ENCODE assay signal across 10 mouse cellular contexts in the genomic region with DNA sequence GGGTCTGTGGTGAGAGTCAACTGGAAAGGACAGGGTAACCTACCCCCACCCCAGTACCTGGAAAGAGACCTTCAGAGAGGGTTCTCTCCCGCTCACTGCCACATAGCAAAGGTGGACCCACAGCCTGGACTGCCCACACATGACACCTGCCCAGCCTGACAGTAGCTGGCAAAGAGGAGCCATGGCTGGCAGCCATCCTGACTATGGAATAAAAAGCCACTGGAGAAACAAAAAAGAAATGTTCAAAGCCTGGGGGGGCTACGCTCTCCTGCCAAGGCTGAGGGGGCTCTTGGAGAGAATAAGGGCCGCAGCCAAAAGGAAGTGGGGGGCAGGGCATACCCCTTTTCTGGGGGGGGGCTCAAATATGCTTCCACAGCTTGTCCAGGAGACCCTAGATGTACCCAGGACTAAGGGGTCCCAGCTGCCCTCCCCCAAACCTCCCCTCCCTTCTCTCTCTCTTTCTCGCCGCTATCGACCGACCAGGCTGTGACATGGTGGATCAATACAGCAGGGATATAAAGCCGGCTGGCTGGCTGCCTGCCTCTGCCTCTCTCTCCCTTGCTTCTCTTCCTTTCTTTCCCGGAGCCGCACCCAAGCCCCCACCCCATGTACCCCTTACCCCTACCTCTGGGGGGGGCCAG. TPM values are rescaled to one million over a fixed set of nuclear protein-coding genes. Genes with fewer than 3 reads are reported as not detected.
DNase-seq lines count a peak whose midpoint lies in the region; ATAC-seq lines count a peak whose summit lies in the region.
"Had no signal": no experiment of that assay in that cellular context is flagged by ENCODE, and none has a peak within 500 bp of the region (broad histone marks: within the 10 kb centered on the region; RNA-seq: fewer than 3 reads in every experiment).

No protein-coding gene starts in this region.

- peaks cover 41% of the 10 kb centered on the region for H3K27me3 ChIP-seq in liver, embryonic 11.5 days (replicated peaks; ENCODE audit: control insufficient read depth, insufficient read depth, low read length)
- H3K27me3 ChIP-seq in embryonic facial prominence, embryonic 11.5 days (ENCODE audit: control insufficient read depth, insufficient read depth, low read length), result peaks cover 3% of the 10 kb centered on the region; the same call in 1 of the 2 replicates
- no peaks in the 10 kb centered on the region for H3K27me3 ChIP-seq in hindbrain, embryonic 16.5 days (replicated peaks; ENCODE audit: control insufficient read depth, insufficient read depth, low read length)
- no peaks in the 10 kb centered on the region for H3K27me3 ChIP-seq in neural tube, embryonic 13.5 days

- peak overlapping the region; percentile 12; the same call in 1 of the 2 replicates for H3K4me2 ChIP-seq in liver, embryonic 11.5 days
- H3K4me2 ChIP-seq in embryonic facial prominence, embryonic 11.5 days (ENCODE audit: low read depth, low read length), result no peak overlapping the region; the same call in 1 of the 2 replicates
- peak overlapping the region; percentile 43 for H3K4me2 ChIP-seq in hindbrain, embryonic 16.5 days (ENCODE audit: low read length)
- H3K4me2 ChIP-seq in neural tube, embryonic 13.5 days, result peak overlapping the region; percentile 47

- no peak for DNase-seq in liver, embryonic 11.5 days (ENCODE audit: low spot score)
- DNase-seq in liver, result no peak
- no peak for DNase-seq in embryonic facial prominence, embryonic 11.5 days (ENCODE audit: low spot score)
- no peak for DNase-seq in ovary, adult 18-20 months (ENCODE audit: low spot score)
- DNase-seq in thymus, postnatal 0 days (ENCODE audit: low spot score), result no peak
- DNase-seq in thymus, postnatal 36 days, result no peak
- DNase-seq: liver, postnatal 0 days had no signal

- no peak overlapping the region for H3K4me3 ChIP-seq in liver, embryonic 11.5 days (ENCODE audit: low read depth, low read length)
- no peak overlapping the region for H3K4me3 ChIP-seq in embryonic facial prominence, embryonic 11.5 days (ENCODE audit: low read depth, low read length)
- peak overlapping the region; percentile 24 for H3K4me3 ChIP-seq in hindbrain, embryonic 16.5 days (ENCODE audit: low read length)
- H3K4me3 ChIP-seq in neural tube, embryonic 13.5 days, result peak overlapping the region; percentile 28
- H3K4me3 ChIP-seq: erythroblast, embryonic 14.5 days had no signal

- no peak for ATAC-seq in liver, embryonic 11.5 days (replicated peaks; ENCODE audit: low FRiP score)
- no peak for ATAC-seq in embryonic facial prominence, embryonic 11.5 days (replicated peaks; ENCODE audit: insufficient number of reproducible peaks, low FRiP score, low TSS enrichment, low read depth)
- ATAC-seq in hindbrain, embryonic 16.5 days, result peak; percentile 26
- peak; percentile 32; the same call in 1 of the 2 replicates for ATAC-seq in neural tube, embryonic 13.5 days (ENCODE audit: low read depth)
- ATAC-seq: liver, postnatal 0 days had no signal

- 43% methylated on average over 10 of the region's 10 CpGs for WGBS in liver, embryonic 11.5 days
- WGBS in embryonic facial prominence, embryonic 11.5 days, result 29% methylated on average over 10 of the region's 10 CpGs
- WGBS in hindbrain, embryonic 16.5 days, result 13% methylated on average over 9 of the region's 10 CpGs
- 13% methylated on average over 10 of the region's 10 CpGs for WGBS in neural tube, embryonic 13.5 days

- H3K36me3 ChIP-seq in liver, embryonic 11.5 days (ENCODE audit: control insufficient read depth, insufficient read depth, low read length), result no peaks in the 10 kb centered on the region
- no peaks in the 10 kb centered on the region for H3K36me3 ChIP-seq in embryonic facial prominence, embryonic 11.5 days (replicated peaks; ENCODE audit: control insufficient read depth, insufficient read depth, low read depth, low read length)
- no peaks in the 10 kb centered on the region for H3K36me3 ChIP-seq in hindbrain, embryonic 16.5 days (ENCODE audit: control insufficient read depth, insufficient read depth, low read length)
- H3K36me3 ChIP-seq in neural tube, embryonic 13.5 days, result no peaks in the 10 kb centered on the region; the same call in 1 of the 2 replicates

- no peak overlapping the region for H3K27ac ChIP-seq in liver, embryonic 11.5 days (ENCODE audit: low read depth, low read length)
- H3K27ac ChIP-seq in embryonic facial prominence, embryonic 11.5 days (replicated peaks; ENCODE audit: low read depth, low read length), result no peak overlapping the region; the same call in 1 of the 2 replicates
- peak overlapping the region; percentile 76 for H3K27ac ChIP-seq in hindbrain, embryonic 16.5 days (ENCODE audit: low read depth, low read length)
- peak overlapping the region; percentile 94 for H3K27ac ChIP-seq in neural tube, embryonic 13.5 days (replicated peaks)

- no peak overlapping the region for H3K9ac ChIP-seq in liver, embryonic 11.5 days (ENCODE audit: low read depth, low read length)
- H3K9ac ChIP-seq in embryonic facial prominence, embryonic 11.5 days (replicated peaks; ENCODE audit: low read length), result peak overlapping the region; percentile 34
- peak overlapping the region; percentile 59 for H3K9ac ChIP-seq in hindbrain, embryonic 16.5 days (ENCODE audit: low read depth, low read length)
- H3K9ac ChIP-seq in neural tube, embryonic 13.5 days, result peak overlapping the region; percentile 74
- H3K9ac ChIP-seq: liver, postnatal 0 days had no signal

- no peaks in the 10 kb centered on the region for H3K9me3 ChIP-seq in liver, embryonic 11.5 days (ENCODE audit: control insufficient read depth, low read length)
- H3K9me3 ChIP-seq in embryonic facial prominence, embryonic 11.5 days (replicated peaks; ENCODE audit: control insufficient read depth, low read length), result no peaks in the 10 kb centered on the region
- H3K9me3 ChIP-seq in hindbrain, embryonic 16.5 days (ENCODE audit: control insufficient read depth, low read length), result no peaks in the 10 kb centered on the region
- H3K9me3 ChIP-seq in neural tube, embryonic 13.5 days, result no peaks in the 10 kb centered on the region

- peaks cover 48% of the 10 kb centered on the region for H3K4me1 ChIP-seq in liver, embryonic 11.5 days (replicated peaks; ENCODE audit: control insufficient read depth, insufficient read depth, low read length)
- peaks cover 20% of the 10 kb centered on the region for H3K4me1 ChIP-seq in embryonic facial prominence, embryonic 11.5 days (ENCODE audit: control insufficient read depth, insufficient read depth, low read length)
- H3K4me1 ChIP-seq in hindbrain, embryonic 16.5 days (ENCODE audit: control insufficient read depth, insufficient read depth, low read depth, low read length), result peaks cover 55% of the 10 kb centered on the region
- H3K4me1 ChIP-seq in neural tube, embryonic 13.5 days (replicated peaks), result peaks cover 73% of the 10 kb centered on the region

RNA-seq across cellular contexts. Expression of a gene that starts 27.5 kb away (rescaled TPM):
- polyA plus RNA-seq in liver, embryonic 11.5 days (2014; fragmentation: Nextera tagmentation; extraction: Ambion mirVana), result 2.2 and 3.2 TPM in 2 replicates
- polyA plus RNA-seq in embryonic facial prominence, embryonic 11.5 days (2014; fragmentation: Nextera tagmentation; extraction: Ambion mirVana), result 4.2 and 9.8 TPM in 2 replicates
- polyA plus RNA-seq in hindbrain, embryonic 16.5 days (2015; fragmentation: Nextera tagmentation; extraction: Ambion mirVana), result 19.8 and 28.7 TPM in 2 replicates
- polyA plus RNA-seq in neural tube, embryonic 13.5 days (2015; fragmentation: Nextera tagmentation; extraction: Ambion mirVana), result 28.0 and 29.4 TPM in 2 replicates
- polyA plus RNA-seq in thymus, postnatal 0 days (2015; fragmentation: Nextera tagmentation; extraction: Ambion mirVana), result 1.5 and 1.9 TPM in 2 replicates

Comparison
In these comparisons a context has a peak if more than half of its experiments do, and no peak if none do; other contexts are left out.
1. ATAC-seq: peak in hindbrain, embryonic 16.5 days (single experiment) and neural tube, embryonic 13.5 days (single experiment); none in liver, embryonic 11.5 days (single experiment) and embryonic facial prominence, embryonic 11.5 days (single experiment).
2. H3K27ac ChIP-seq: peak in hindbrain, embryonic 16.5 days (single experiment) and neural tube, embryonic 13.5 days (single experiment); none in liver, embryonic 11.5 days (single experiment) and embryonic facial prominence, embryonic 11.5 days (single experiment).
3. H3K4me3 ChIP-seq: peak in hindbrain, embryonic 16.5 days (single experiment) and neural tube, embryonic 13.5 days (single experiment); none in liver, embryonic 11.5 days (single experiment) and embryonic facial prominence, embryonic 11.5 days (single experiment).